Mouse (Mus musculus): ENCODE results near the gene Rab11a. TPM values are rescaled to one million over a fixed set of nuclear protein-coding genes. Genes with fewer than 3 reads are reported as not detected.

Rab11a gene
- polyA plus RNA-seq, 1 experiment: 793 TPM

- Histone ChIP-seq H3K4me1 (peaks cover 37% of the 10 kb centered on the region), H3K27me3 (replicated peaks) (peaks cover 55% of the 10 kb centered on the region), H3K9me3 (no peaks in the 10 kb centered on the region), H3K4me3 (replicated peaks) (no peak overlapping the region), H3K36me3 (replicated peaks; ENCODE audit: low read length) (no peaks in the 10 kb centered on the region)
- TF ChIP-seq FLI1 (IDR thresholded peaks at IDR 0.05; ENCODE audit: low read length): no peak
- no peak for TF ChIP-seq GATA1 (IDR thresholded peaks at IDR 0.05; ENCODE audit: borderline replicate concordance, low read length)
These were observed 69.6 kb downstream of the Rab11a start for GRCm38 (mm10) chr9:64668001-64668400.

DNA sequence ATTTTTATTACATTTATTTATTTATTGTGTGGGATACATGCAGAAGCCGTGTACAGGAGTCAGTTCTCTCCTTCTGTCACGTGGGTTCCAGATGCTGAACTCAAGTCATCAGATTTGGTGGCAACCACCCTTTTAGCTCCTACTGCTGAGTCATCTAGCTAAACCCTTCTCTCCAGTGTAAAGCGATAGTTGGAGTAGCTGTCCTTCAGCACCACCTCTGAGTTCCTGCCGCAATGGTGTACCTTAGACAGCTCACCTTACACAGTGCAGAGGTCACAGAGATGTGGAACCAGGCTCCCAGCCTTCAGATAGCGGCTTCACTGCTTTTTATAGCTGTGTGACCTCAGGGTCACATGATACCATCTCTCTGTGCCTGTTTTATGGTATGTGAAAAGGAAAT is 70.0 kb downstream of the Rab11a start:
- TF ChIP-seq GATA1 (IDR thresholded peaks at IDR 0.05; ENCODE audit: borderline replicate concordance, low read length): no peak
- TF ChIP-seq FLI1 (IDR thresholded peaks at IDR 0.05; ENCODE audit: low read length): no peak
- H3K27me3 ChIP-seq (replicated peaks): peaks cover 58% of the 10 kb centered on the region
- peaks cover 32% of the 10 kb centered on the region for H3K4me1 ChIP-seq
- no peaks in the 10 kb centered on the region for H3K36me3 ChIP-seq (replicated peaks; ENCODE audit: low read length)
- H3K9me3 ChIP-seq: no peaks in the 10 kb centered on the region
- no peak overlapping the region for H3K4me3 ChIP-seq (replicated peaks)

- no peak overlapping the region for H3K4me3 ChIP-seq (replicated peaks)
- H3K9me3 ChIP-seq: no peaks in the 10 kb centered on the region
- peaks cover 25% of the 10 kb centered on the region for H3K4me1 ChIP-seq
- H3K36me3 ChIP-seq (replicated peaks; ENCODE audit: low read length): no peaks in the 10 kb centered on the region
- H3K27me3 ChIP-seq (replicated peaks): peaks cover 64% of the 10 kb centered on the region
- TF ChIP-seq FLI1 (IDR thresholded peaks at IDR 0.05; ENCODE audit: low read length) (no peak), GATA1 (IDR thresholded peaks at IDR 0.05; ENCODE audit: borderline replicate concordance, low read length) (no peak)
These were observed 71.0 kb downstream of the Rab11a start for GRCm38 (mm10) chr9:64666549-64666948.

Other genes starting within 250 kb of the Rab11a start
- gene Dennd4a, start 73.6 kb upstream of the Rab11a start, polyA plus RNA-seq (2012; ENCODE audit: insufficient read depth, low replicate concordance): 2.2 and 3.2 TPM in 2 replicates
- gene Slc24a1, start 213.8 kb upstream of the Rab11a start, polyA plus RNA-seq (2012; ENCODE audit: insufficient read depth, low replicate concordance): 0.85 TPM in 1 of 2 replicates, not detected in the other
- gene Ints14, start 223.1 kb upstream of the Rab11a start, polyA plus RNA-seq (2012; ENCODE audit: insufficient read depth, low replicate concordance): 37.0 and 41.7 TPM in 2 replicates

Measured in megakaryocyte, embryonic 14.5 days (primary cell).